Mouse (Mus musculus) stomach, embryonic 16.5 days (tissue): Measurements from ENCODE around the gene Hdgf. TPM values are rescaled to one million over a fixed set of nuclear protein-coding genes. Genes with fewer than 3 reads are reported as not detected.

ENCODE experiments used
- ATAC-seq: fragments of 200-750 bp; cut with Nextera tagmentation; 2 replicates; pipeline ENCODE4 v1.8.0; 2017; ENCODE audit warnings: moderate number of reproducible peaks, moderate TSS enrichment; ENCODE audit not compliant: insufficient read depth, low FRiP score
- H3K27ac ChIP-seq: fragments of 300-500 bp; sonication (generic); 2 replicates; pipeline ENCODE4 v1.5.1; 2014; ENCODE audit warnings: low read length
- H3K27me3 ChIP-seq: fragments of 300-500 bp; sonication (generic); 2 replicates; pipeline ENCODE4 v1.6.1; 2014; ENCODE audit warnings: low read length, control low read depth, mixed read lengths; ENCODE audit not compliant: control insufficient read depth, insufficient read depth
- H3K36me3 ChIP-seq: fragments of 300-500 bp; sonication (generic); 2 replicates; pipeline ENCODE4 v1.6.1; 2014; ENCODE audit warnings: low read length; ENCODE audit not compliant: control insufficient read depth, insufficient read depth
- H3K4me1 ChIP-seq: fragments of 300-500 bp; sonication (generic); 2 replicates; pipeline ENCODE4 v1.6.1; 2014; ENCODE audit warnings: low read length, control low read depth, mixed read lengths; ENCODE audit not compliant: control insufficient read depth, insufficient read depth
- H3K4me2 ChIP-seq: fragments of 300-500 bp; sonication (generic); 2 replicates; pipeline ENCODE4 v1.6.1; 2014; ENCODE audit warnings: low read depth, low read length, mixed read lengths
- H3K4me3 ChIP-seq: fragments of 300-500 bp; sonication (generic); replicated peaks from 2 replicates; pipeline ENCODE4 v1.5.1; 2014; ENCODE audit warnings: mild to moderate bottlenecking, low read length
- H3K9ac ChIP-seq: fragments of 300-500 bp; sonication (generic); 2 replicates; pipeline ENCODE4 v1.6.1; 2014; ENCODE audit warnings: low read length
- H3K9me3 ChIP-seq: fragments of 300-500 bp; sonication (generic); replicated peaks from 2 replicates; pipeline ENCODE4 v1.6.1; 2016; ENCODE audit warnings: low read length, control low read depth; ENCODE audit not compliant: control insufficient read depth
- WGBS: fragments of 180-500 bp; shearing (Covaris S2); extraction: QIAGEN DNeasy Blood & Tissue Kit; methylation state at CpG from one replicate; pipeline ENCODE4 v1.1.7; 2014; 5-methylcytosine and 5-hydroxymethylcytosine counted together
- polyA plus RNA-seq: library from polyadenylated mRNA; unstranded; fragments of >200 nt; fragmentation: Nextera tagmentation; extraction: Ambion mirVana; gene quantifications from 2 replicates; pipeline ENCODE4 v1.2.1, GENCODE M21; 2015

Gene Hdgf
- polyA plus RNA-seq, 1 experiment from 2014 or later: 83.1 TPM

GRCm38 (mm10) chr3:87958476-87958875, 52.4 kb downstream of the Hdgf start:
- H3K4me2 ChIP-seq: no peak overlapping the region
- H3K9me3 ChIP-seq: no peaks in the 10 kb centered on the region
- H3K4me1 ChIP-seq: peaks cover 23% of the 10 kb centered on the region
- no peaks in the 10 kb centered on the region for H3K27me3 ChIP-seq
- WGBS: 16% methylated on average over 4 of the region's 4 CpGs
- H3K9ac ChIP-seq: no peak overlapping the region
- H3K27ac ChIP-seq: peak overlapping the region; percentile 56; the same call in 1 of the 2 replicates
- H3K4me3 ChIP-seq: no peak overlapping the region
- H3K36me3 ChIP-seq: no peaks in the 10 kb centered on the region
- no peak for ATAC-seq

- Histone ChIP-seq H3K9me3 (no peaks in the 10 kb centered on the region), H3K4me3 (no peak overlapping the region), H3K36me3 (no peaks in the 10 kb centered on the region), H3K27me3 (no peaks in the 10 kb centered on the region), H3K27ac (no peak overlapping the region; the same call in 1 of the 2 replicates), H3K9ac (no peak overlapping the region), H3K4me1 (peaks cover 23% of the 10 kb centered on the region), H3K4me2 (no peak overlapping the region)
- ATAC-seq: no peak
- 22% methylated on average over 1 of the region's 1 CpGs for whole genome bisulfite sequencing
Measured at GRCm38 (mm10) chr3:87958967-87959366, 52.8 kb downstream of the Hdgf start.

GRCm38 (mm10) chr3:87959371-87959770, 53.2 kb downstream of the Hdgf start:
- H3K27me3 ChIP-seq: no peaks in the 10 kb centered on the region
- no peak overlapping the region for H3K4me3 ChIP-seq
- no peaks in the 10 kb centered on the region for H3K36me3 ChIP-seq
- H3K9me3 ChIP-seq: no peaks in the 10 kb centered on the region
- no peak overlapping the region for H3K4me2 ChIP-seq
- 56% methylated on average over 7 of the region's 7 CpGs for WGBS
- peak overlapping the region; percentile 95; the same call in 1 of the 2 replicates for H3K27ac ChIP-seq
- no peak for ATAC-seq
- H3K4me1 ChIP-seq: peaks cover 23% of the 10 kb centered on the region
- no peak overlapping the region for H3K9ac ChIP-seq

- WGBS: 7% methylated on average over 10 of the region's 10 CpGs
- peaks cover 23% of the 10 kb centered on the region for H3K4me1 ChIP-seq
Measured at GRCm38 (mm10) chr3:87960191-87960585, 54.1 kb downstream of the Hdgf start.

GRCm38 (mm10) chr3:87960586-87961191, 54.6 kb downstream of the Hdgf start:
- WGBS: under 1% methylated on average over 27 of the region's 27 CpGs
- peak; percentile 97 for ATAC-seq
- no peaks in the 10 kb centered on the region for H3K9me3 ChIP-seq
- H3K27me3 ChIP-seq: no peaks in the 10 kb centered on the region
- H3K4me1 ChIP-seq: peaks cover 23% of the 10 kb centered on the region
- no peaks in the 10 kb centered on the region for H3K36me3 ChIP-seq
- H3K4me2 ChIP-seq: peak overlapping the region; percentile 85
- peak overlapping the region; percentile 66 for H3K9ac ChIP-seq
- H3K27ac ChIP-seq: peak overlapping the region; percentile 95
- peak overlapping the region; percentile 43 for H3K4me3 ChIP-seq

More at GRCm38 (mm10) chr3:87960191-87960585, 54.1 kb downstream of the Hdgf start:
- ATAC-seq: no peak
- Histone ChIP-seq H3K27me3 (no peaks in the 10 kb centered on the region), H3K9me3 (no peaks in the 10 kb centered on the region), H3K27ac (peak overlapping the region; percentile 95), H3K4me2 (peak overlapping the region; percentile 85), H3K9ac (peak overlapping the region; percentile 66), H3K4me3 (peak overlapping the region; percentile 43), H3K36me3 (no peaks in the 10 kb centered on the region)

Other genes with a start within 250 kb of the Hdgf start
- 0.63 and 1.0 TPM in 2 replicates for gene Lrrc71, start 157.7 kb upstream of the Hdgf start, polyA plus RNA-seq
- 1.4 and 2.0 TPM in 2 replicates for gene Ntrk1, start 111.2 kb upstream of the Hdgf start, polyA plus RNA-seq
- gene Insrr, start 109.4 kb upstream of the Hdgf start, polyA plus RNA-seq: 0.41 and 0.50 TPM in 2 replicates
- 22.6 and 25.5 TPM in 2 replicates for gene Pear1, start 82.0 kb upstream of the Hdgf start, polyA plus RNA-seq
- 0.16 and 0.26 TPM in 2 replicates for gene Sh2d2a, start 59.6 kb upstream of the Hdgf start, polyA plus RNA-seq
- gene Prcc, start 20.7 kb upstream of the Hdgf start, polyA plus RNA-seq: 6.7 and 7.5 TPM in 2 replicates
- gene Mrpl24, start 13.2 kb downstream of the Hdgf start, polyA plus RNA-seq: 66.2 and 77.2 TPM in 2 replicates
- 40.8 and 41.5 TPM in 2 replicates for gene Isg20l2, start 24.0 kb downstream of the Hdgf start, polyA plus RNA-seq
- 19.8 and 20.3 TPM in 2 replicates for gene Rrnad1, start 24.4 kb downstream of the Hdgf start, polyA plus RNA-seq
- gene Crabp2, start 42.3 kb downstream of the Hdgf start, polyA plus RNA-seq: 29.4 and 43.3 TPM in 2 replicates
- gene Nes, start 64.8 kb downstream of the Hdgf start, polyA plus RNA-seq: 7.7 and 10.2 TPM in 2 replicates
- gene Bcan, start 93.9 kb downstream of the Hdgf start, polyA plus RNA-seq: 0.34 and 0.52 TPM in 2 replicates
- gene Hapln2, start 121.3 kb downstream of the Hdgf start, polyA plus RNA-seq: 0.18 TPM in 1 of 2 replicates, not detected in the other
- 29.7 and 30.1 TPM in 2 replicates for gene Gpatch4, start 136.8 kb downstream of the Hdgf start, polyA plus RNA-seq
- 166 and 173 TPM in 2 replicates for gene Naxe, start 152.2 kb downstream of the Hdgf start, polyA plus RNA-seq
- not detected in 2 replicates for gene Ttc24, start 172.0 kb downstream of the Hdgf start, polyA plus RNA-seq
- gene Iqgap3, start 175.7 kb downstream of the Hdgf start, polyA plus RNA-seq: 17.1 and 22.0 TPM in 2 replicates
- gene Mef2d, start 236.1 kb downstream of the Hdgf start, polyA plus RNA-seq: 15.4 and 18.2 TPM in 2 replicates